Mouse (Mus musculus) mouse trophoblast stem cell (cell line): ENCODE data around the gene Crmp1.

Source experiments
- in situ Hi-C, 2 experiments: fragments of 300-500 bp; cut with MseI, MboI; formaldehyde crosslinking; loops; 2 replicates in 1 of 2; 3 replicates in 1 of 2; pipeline ENCODE4 v1.15.1; 2025

Gene Crmp1

GRCm38 (mm10) chr5:37296717-37297116 is 55.0 kb downstream of the Crmp1 start:
- in situ Hi-C loops = loop anchor here (10.0 kb wide), 2 partner anchors 408 to 448 kb away; no protein-coding TSS in a partner anchor

DNA sequence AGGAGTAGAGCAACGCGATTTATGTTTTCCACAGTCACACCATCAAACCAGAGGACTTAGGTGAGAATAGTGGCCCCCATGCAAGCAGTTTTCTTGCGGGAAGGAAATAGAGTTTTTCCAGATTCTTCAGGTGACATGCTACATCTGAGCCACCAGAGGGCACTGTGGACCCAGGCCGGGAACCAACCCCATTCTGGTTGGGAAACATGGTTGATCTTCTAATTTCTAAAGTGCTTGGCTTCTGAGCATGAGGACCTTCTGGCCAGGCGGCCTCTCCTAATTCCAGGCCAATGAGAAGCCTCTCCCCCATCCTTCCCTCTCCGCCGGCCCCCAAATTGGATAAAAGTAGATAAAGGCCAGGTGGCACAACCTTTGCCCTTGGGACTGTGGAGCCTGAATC is 56.6 kb downstream of the Crmp1 start:
- in situ Hi-C loops = loop anchor here (10.0 kb wide), 2 partner anchors 406 to 446 kb away; no protein-coding TSS in a partner anchor

DNA sequence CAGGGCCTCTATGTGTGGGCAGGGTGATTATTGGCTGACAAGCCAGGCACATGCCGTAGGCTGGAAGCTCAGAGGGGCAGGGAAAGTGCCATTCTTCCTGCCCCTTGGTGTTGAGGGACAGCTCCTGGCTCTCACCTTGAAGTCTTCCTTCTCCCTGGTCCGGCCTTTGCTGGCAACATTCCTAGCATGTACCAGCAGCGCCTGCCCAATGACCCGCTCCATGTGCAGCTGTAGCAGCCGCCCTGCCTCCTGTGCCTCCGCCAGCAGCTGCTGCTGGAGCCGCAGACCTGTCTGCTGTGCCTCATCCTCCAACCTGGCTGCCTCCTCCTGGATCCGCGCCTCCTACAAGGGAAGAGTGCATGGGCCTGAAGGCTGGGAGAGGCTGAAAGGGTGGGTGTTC is 68.3 kb downstream of the Crmp1 start:
- in situ Hi-C loops = no loop called here

- in situ Hi-C loops = no loop called here
Observed at GRCm38 (mm10) chr5:37312980-37313722, 71.4 kb downstream of the Crmp1 start.

DNA sequence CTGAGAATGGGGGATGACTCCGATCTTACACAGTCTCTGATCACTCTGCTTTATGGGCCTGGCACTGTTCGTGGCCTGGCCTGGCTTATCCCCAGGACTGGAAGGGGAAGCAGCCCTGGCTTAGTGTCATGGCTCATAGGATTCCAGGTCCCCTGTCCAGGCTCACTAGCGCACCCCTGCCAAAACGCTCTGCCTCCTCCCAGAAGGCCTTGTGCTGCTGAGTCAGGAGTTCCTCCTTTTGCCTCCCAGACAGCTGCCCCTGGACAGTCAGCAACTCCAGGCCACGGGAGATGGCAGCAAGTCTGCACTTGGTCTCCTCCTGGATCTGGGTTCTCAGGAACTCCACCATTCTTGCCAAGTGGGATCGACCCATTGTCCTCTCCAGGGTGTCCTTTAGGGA is 77.0 kb downstream of the Crmp1 start:
- in situ Hi-C loops = no loop called here

GRCm38 (mm10) chr5:37320174-37320573 is 78.4 kb downstream of the Crmp1 start:
- in situ Hi-C loops = no loop called here

DNA sequence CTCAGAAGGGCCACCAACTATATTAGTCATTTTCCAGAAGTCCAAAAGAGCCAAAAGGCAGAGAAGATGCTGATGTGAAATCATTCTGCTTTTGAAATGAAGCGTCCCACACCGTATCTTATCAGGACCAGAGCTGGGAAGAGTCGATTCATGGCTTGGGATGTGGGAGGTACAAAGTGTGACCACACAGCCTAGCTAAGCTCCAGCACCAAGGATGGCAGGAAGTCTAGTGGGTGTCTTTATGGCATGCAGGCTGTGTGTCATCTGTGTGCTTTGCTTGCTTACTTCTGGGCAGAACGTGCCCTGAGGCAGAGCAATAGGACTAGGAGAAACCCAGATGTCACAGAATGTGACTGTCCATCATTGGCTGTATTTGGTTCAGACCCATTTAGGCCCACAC is 79.0 kb downstream of the Crmp1 start:
- in situ Hi-C loops = no loop called here

- in situ Hi-C loops = no loop called here
Observed at GRCm38 (mm10) chr5:37326675-37327074, 84.9 kb downstream of the Crmp1 start.

DNA sequence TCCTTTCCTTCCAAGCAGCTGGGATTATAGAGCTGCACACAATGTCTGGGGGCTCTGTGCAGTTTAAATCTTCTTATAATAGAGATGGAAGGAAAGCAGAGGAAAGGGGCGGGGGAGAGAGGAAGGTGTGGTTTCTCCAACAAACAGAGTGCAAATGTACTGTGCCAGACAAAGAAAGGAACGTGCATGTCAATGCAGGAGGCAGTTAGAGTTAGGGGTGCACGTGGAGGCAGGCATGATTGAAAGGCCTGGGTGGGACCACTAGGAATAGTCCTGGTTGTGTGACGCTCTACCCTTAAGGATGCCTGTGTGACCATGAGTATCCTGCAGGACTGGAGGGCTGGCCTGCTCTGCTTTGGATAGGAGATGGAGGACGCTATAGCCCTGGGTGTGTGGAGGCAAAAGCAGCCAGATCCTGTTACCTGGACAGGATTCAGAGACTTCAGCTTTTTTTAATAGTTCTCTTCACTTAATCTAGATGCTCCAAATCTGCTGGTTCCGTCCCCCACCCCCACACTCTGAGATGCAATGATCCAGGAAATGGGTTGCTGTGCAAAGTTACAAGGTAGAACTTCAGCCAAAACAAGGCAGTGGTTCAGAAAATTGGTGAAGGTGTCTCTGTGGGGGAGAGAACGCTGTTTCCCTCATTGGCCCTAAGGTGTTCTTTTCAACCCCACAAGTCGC is 88.9 kb downstream of the Crmp1 start:
- in situ Hi-C loops = no loop called here

DNA sequence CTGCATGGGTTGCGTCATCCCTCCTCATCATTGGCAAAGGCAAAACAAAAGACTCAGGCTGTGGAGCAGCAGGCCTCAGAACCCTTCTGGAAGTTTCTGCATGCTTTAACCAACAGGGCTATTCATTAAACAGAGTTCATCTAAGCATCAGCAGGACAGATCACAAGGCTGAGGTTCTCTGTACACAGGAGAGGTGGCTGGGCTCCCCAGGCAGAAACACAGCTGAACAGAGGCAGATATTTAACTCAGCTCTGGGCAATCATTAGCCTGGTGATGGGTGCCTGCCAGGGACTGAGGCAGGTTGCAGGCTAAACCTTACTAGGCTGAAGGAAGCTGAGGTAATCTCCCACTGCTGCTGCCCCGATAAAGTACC is 89.4 kb downstream of the Crmp1 start:
- in situ Hi-C loops = no loop called here

DNA sequence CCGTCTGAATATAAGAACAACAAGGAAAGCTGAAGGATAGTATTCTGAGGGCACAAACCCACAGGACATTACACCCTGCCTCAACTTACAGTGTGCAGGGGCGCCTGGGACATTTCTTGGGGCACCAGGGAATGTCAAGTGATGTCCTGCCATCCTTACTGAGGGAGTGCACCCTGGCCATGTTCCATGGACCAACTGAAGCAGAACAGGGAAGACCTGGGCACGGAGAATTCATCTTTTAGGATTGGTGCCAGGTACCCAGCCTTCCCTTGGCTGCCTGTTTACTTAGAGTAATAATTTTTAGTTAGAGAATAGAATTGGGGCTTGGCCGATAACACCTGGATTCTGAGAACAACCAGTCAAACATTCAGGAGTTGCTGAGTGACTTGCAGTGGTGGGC is 90.3 kb downstream of the Crmp1 start:
- in situ Hi-C loops = no loop called here

DNA sequence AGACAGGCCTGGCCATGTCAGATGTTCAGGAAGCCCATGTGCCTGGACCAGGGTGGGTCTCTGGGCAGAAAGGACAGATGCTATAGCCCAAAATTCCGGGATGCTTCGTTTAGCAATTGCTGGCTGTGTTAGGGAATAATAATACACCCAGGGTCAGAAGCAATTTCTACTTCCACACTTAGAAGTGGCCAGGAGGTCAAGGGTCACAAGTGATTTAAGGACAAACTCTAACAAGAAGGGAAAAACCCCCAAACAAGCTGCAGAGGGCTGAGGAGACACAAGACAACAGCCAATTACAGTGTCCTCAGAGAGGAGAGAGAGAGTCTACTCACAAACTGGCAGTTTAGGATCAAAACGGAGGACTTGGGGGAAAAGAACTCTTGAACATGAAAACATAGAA is 93.3 kb downstream of the Crmp1 start:
- in situ Hi-C loops = no loop called here

DNA sequence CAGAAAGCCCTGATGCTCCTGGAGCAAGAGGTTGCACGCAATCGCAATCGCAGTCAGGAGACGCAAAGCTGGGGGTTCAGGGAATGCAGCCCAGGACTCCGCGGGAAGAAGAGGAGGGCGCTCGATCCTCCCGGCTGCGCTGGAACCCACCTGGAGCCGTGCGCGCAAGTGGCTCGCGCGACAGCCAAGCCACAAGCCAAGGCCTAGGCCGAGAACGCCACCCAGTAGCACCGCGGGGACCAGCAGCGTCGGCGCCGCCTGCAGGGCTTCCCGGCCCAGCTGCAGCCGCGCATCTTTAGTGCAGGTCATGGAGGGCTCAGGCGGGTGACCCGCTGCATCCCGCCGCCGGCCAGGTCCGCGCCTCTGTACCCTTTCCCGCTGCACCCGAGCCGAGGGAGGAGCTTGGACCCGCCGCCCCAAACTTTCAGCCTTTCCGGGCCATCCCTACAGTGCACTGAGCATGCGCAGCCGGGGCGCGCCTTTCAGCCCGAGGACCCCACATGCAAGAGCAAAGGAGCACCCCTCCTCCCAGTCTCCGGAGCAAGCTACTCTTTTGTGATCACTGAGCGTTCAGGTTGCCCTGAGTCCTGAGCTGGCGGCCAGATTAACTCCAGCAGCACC is 94.9 kb downstream of the Crmp1 start, which contains the start of gene Evc:
Evc (minus strand) TSS at position 410 of the 621 bp plus-strand sequence.
- in situ Hi-C loops = no loop called here

DNA sequence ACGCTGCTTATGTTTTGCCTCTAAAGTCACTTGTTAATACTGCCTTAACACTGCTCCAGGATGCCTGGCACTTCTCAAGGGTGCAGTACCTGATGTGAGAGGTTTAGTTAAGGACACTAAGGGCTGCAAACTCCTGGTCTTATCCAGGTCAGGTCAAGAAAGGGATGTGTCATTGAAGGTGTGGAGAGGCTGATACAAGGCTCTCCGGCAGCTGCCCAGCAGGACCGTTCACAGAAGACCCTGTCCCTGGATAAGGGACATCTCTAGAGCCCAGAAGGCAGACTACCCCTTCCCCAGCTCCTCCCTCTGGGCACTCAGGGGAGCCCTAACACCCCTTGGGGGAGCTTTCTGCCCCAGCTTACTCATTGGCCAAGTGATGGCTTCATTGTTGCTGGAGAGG is 96.0 kb downstream of the Crmp1 start:
- in situ Hi-C loops = no loop called here

- in situ Hi-C loops = no loop called here
Observed at GRCm38 (mm10) chr5:37338288-37338687, 96.5 kb downstream of the Crmp1 start, which contains the start of gene Evc2. Evc2 (plus strand) TSS chr5:37338499.
